Mouse (Mus musculus) C2C12 (cell line): ENCODE measurements around the gene Usp45.

Experiments
- CEBPB ChIP-seq: IDR thresholded peaks from one replicate; pipeline ENCODE4 v1.6.1; 2011; ENCODE audit warnings: low read depth, mild to moderate bottlenecking, control low read depth, moderate library complexity
- CTCF ChIP-seq: IDR thresholded peaks from one replicate; pipeline ENCODE4 v1.5.1; 2011; ENCODE audit not compliant: control insufficient read depth, insufficient read depth, insufficient read length
- MAX ChIP-seq: IDR thresholded peaks from one replicate; pipeline ENCODE4 v1.6.1; 2011; ENCODE audit warnings: mild to moderate bottlenecking, control low read depth
- MYOD1 ChIP-seq: IDR thresholded peaks from one replicate; pipeline ENCODE4 v1.6.1; 2011; ENCODE audit warnings: low read depth; ENCODE audit not compliant: control insufficient read depth, insufficient read length
- MYOG ChIP-seq: IDR thresholded peaks from one replicate; pipeline ENCODE4 v1.6.1; 2011; ENCODE audit not compliant: control insufficient read depth, insufficient read length; ENCODE audit errors: extremely low read depth
- USF1 ChIP-seq: IDR thresholded peaks from one replicate; pipeline ENCODE4 v1.6.1; 2011; ENCODE audit warnings: low read depth, mild to moderate bottlenecking, control low read depth, moderate library complexity

- TF ChIP-seq CTCF: no peak
- no peak for TF ChIP-seq USF1
- TF ChIP-seq MAX: no peak
- no peak for TF ChIP-seq MYOG
- TF ChIP-seq CEBPB: no peak
- TF ChIP-seq MYOD1: no peak
These were observed 21.2 kb upstream of the Usp45 start for GRCm38 (mm10) chr4:21745723-21746122.
